Mouse (Mus musculus): ENCODE measurements around the gene Chil1. TPM values are rescaled to one million over a fixed set of nuclear protein-coding genes. Genes with fewer than 3 reads are reported as not detected.

The Chil1 gene
- polyA plus RNA-seq, 1 experiment from 2014 or later = 1.1 TPM

GRCm38 (mm10) chr1:134152626-134153590 lies 29.1 kb upstream of the Chil1 start:
- Histone ChIP-seq H3K27ac (ENCODE audit: low read depth, low read length) (no peak overlapping the region), H3K4me2 (replicated peaks; ENCODE audit: low read depth, low read length) (no peak overlapping the region), H3K4me1 (replicated peaks; ENCODE audit: control insufficient read depth, insufficient read depth, low read length) (no peaks in the 10 kb centered on the region), H3K36me3 (ENCODE audit: control insufficient read depth, insufficient read depth, low read length) (no peaks in the 10 kb centered on the region), H3K9ac (ENCODE audit: low read depth, low read length) (no peak overlapping the region), H3K4me3 (ENCODE audit: low read depth, low read length) (no peak overlapping the region), H3K9me3 (ENCODE audit: control insufficient read depth, low read length) (no peaks in the 10 kb centered on the region), H3K27me3 (ENCODE audit: control insufficient read depth, insufficient read depth, low read length) (no peaks in the 10 kb centered on the region)
- WGBS = 78% methylated on average over 21 of the region's 21 CpGs
- DNase-seq (ENCODE audit: low spot score) (no peak), ATAC-seq (ENCODE audit: low FRiP score) (no peak)

- no peak for DNase-seq (ENCODE audit: low spot score)
- Histone ChIP-seq H3K27ac (ENCODE audit: low read depth, low read length) (no peak overlapping the region), H3K9me3 (ENCODE audit: control insufficient read depth, low read length) (no peaks in the 10 kb centered on the region), H3K4me1 (replicated peaks; ENCODE audit: control insufficient read depth, insufficient read depth, low read length) (no peaks in the 10 kb centered on the region), H3K9ac (ENCODE audit: low read depth, low read length) (no peak overlapping the region), H3K4me3 (ENCODE audit: low read depth, low read length) (no peak overlapping the region), H3K27me3 (ENCODE audit: control insufficient read depth, insufficient read depth, low read length) (no peaks in the 10 kb centered on the region), H3K4me2 (replicated peaks; ENCODE audit: low read depth, low read length) (no peak overlapping the region), H3K36me3 (ENCODE audit: control insufficient read depth, insufficient read depth, low read length) (no peaks in the 10 kb centered on the region)
- ATAC-seq (ENCODE audit: low FRiP score) = no peak
- 88% methylated on average over 3 of the region's 3 CpGs for WGBS
These were observed 27.9 kb upstream of the Chil1 start for GRCm38 (mm10) chr1:134154121-134154520.

GRCm38 (mm10) chr1:134154655-134155054 lies 27.3 kb upstream of the Chil1 start:
- H3K27me3 ChIP-seq (ENCODE audit: control insufficient read depth, insufficient read depth, low read length) = no peaks in the 10 kb centered on the region
- H3K4me3 ChIP-seq (ENCODE audit: low read depth, low read length) = no peak overlapping the region
- ATAC-seq (ENCODE audit: low FRiP score) (no peak), DNase-seq (ENCODE audit: low spot score) (no peak)
- H3K9ac ChIP-seq (ENCODE audit: low read depth, low read length) = no peak overlapping the region
- WGBS = 54% methylated on average over 3 of the region's 3 CpGs
- no peak overlapping the region for H3K27ac ChIP-seq (ENCODE audit: low read depth, low read length)
- H3K36me3 ChIP-seq (ENCODE audit: control insufficient read depth, insufficient read depth, low read length) = no peaks in the 10 kb centered on the region
- no peaks in the 10 kb centered on the region for H3K9me3 ChIP-seq (ENCODE audit: control insufficient read depth, low read length)
- H3K4me1 ChIP-seq (replicated peaks; ENCODE audit: control insufficient read depth, insufficient read depth, low read length) = no peaks in the 10 kb centered on the region
- no peak overlapping the region for H3K4me2 ChIP-seq (replicated peaks; ENCODE audit: low read depth, low read length)

GRCm38 (mm10) chr1:134160404-134160803 lies 21.6 kb upstream of the Chil1 start:
- Histone ChIP-seq H3K9ac (ENCODE audit: low read depth, low read length) (no peak overlapping the region), H3K9me3 (ENCODE audit: control insufficient read depth, low read length) (no peaks in the 10 kb centered on the region), H3K36me3 (ENCODE audit: control insufficient read depth, insufficient read depth, low read length) (no peaks in the 10 kb centered on the region), H3K4me1 (replicated peaks; ENCODE audit: control insufficient read depth, insufficient read depth, low read length) (no peaks in the 10 kb centered on the region), H3K27ac (ENCODE audit: low read depth, low read length) (no peak overlapping the region), H3K4me2 (replicated peaks; ENCODE audit: low read depth, low read length) (no peak overlapping the region), H3K4me3 (ENCODE audit: low read depth, low read length) (no peak overlapping the region), H3K27me3 (ENCODE audit: control insufficient read depth, insufficient read depth, low read length) (no peaks in the 10 kb centered on the region)
- 96% methylated on average over 3 of the region's 3 CpGs for WGBS
- ATAC-seq (ENCODE audit: low FRiP score) = no peak
- DNase-seq (ENCODE audit: low spot score) = no peak

GRCm38 (mm10) chr1:134161399-134161798 lies 20.6 kb upstream of the Chil1 start:
- no peaks in the 10 kb centered on the region for H3K4me1 ChIP-seq (replicated peaks; ENCODE audit: control insufficient read depth, insufficient read depth, low read length)
- no peaks in the 10 kb centered on the region for H3K36me3 ChIP-seq (ENCODE audit: control insufficient read depth, insufficient read depth, low read length)
- no peak overlapping the region for H3K27ac ChIP-seq (ENCODE audit: low read depth, low read length)
- no peak overlapping the region for H3K4me3 ChIP-seq (ENCODE audit: low read depth, low read length)
- no peak for ATAC-seq (ENCODE audit: low FRiP score)
- no peak overlapping the region for H3K9ac ChIP-seq (ENCODE audit: low read depth, low read length)
- DNase-seq (ENCODE audit: low spot score) = no peak
- WGBS = 86% methylated on average over 6 of the region's 6 CpGs
- no peaks in the 10 kb centered on the region for H3K27me3 ChIP-seq (ENCODE audit: control insufficient read depth, insufficient read depth, low read length)
- no peak overlapping the region for H3K4me2 ChIP-seq (replicated peaks; ENCODE audit: low read depth, low read length)
- no peaks in the 10 kb centered on the region for H3K9me3 ChIP-seq (ENCODE audit: control insufficient read depth, low read length)

- H3K4me2 ChIP-seq (replicated peaks; ENCODE audit: low read depth, low read length) = no peak overlapping the region
These were observed 19.3 kb upstream of the Chil1 start for GRCm38 (mm10) chr1:134162510-134163225.

GRCm38 (mm10) chr1:134163476-134163875 lies 18.5 kb upstream of the Chil1 start:
- ATAC-seq (ENCODE audit: low FRiP score) (no peak), DNase-seq (ENCODE audit: low spot score) (no peak)
- WGBS = 86% methylated on average over 7 of the region's 7 CpGs

More at GRCm38 (mm10) chr1:134162510-134163225, 19.3 kb upstream of the Chil1 start:
- H3K27me3 ChIP-seq (ENCODE audit: control insufficient read depth, insufficient read depth, low read length) = no peaks in the 10 kb centered on the region
- no peak overlapping the region for H3K4me3 ChIP-seq (ENCODE audit: low read depth, low read length)
- no peak overlapping the region for H3K9ac ChIP-seq (ENCODE audit: low read depth, low read length)
- no peak overlapping the region for H3K27ac ChIP-seq (ENCODE audit: low read depth, low read length)
- DNase-seq (ENCODE audit: low spot score) (no peak), ATAC-seq (ENCODE audit: low FRiP score) (no peak)
- no peaks in the 10 kb centered on the region for H3K9me3 ChIP-seq (ENCODE audit: control insufficient read depth, low read length)
- 85% methylated on average over 6 of the region's 6 CpGs for WGBS
- no peaks in the 10 kb centered on the region for H3K36me3 ChIP-seq (ENCODE audit: control insufficient read depth, insufficient read depth, low read length)
- H3K4me1 ChIP-seq (replicated peaks; ENCODE audit: control insufficient read depth, insufficient read depth, low read length) = no peaks in the 10 kb centered on the region

GRCm38 (mm10) chr1:134164454-134164853 lies 17.5 kb upstream of the Chil1 start:
- no peaks in the 10 kb centered on the region for H3K9me3 ChIP-seq (ENCODE audit: control insufficient read depth, low read length)
- H3K4me2 ChIP-seq (replicated peaks; ENCODE audit: low read depth, low read length) = no peak overlapping the region
- no peaks in the 10 kb centered on the region for H3K36me3 ChIP-seq (ENCODE audit: control insufficient read depth, insufficient read depth, low read length)
- 77% methylated on average over 4 of the region's 4 CpGs for WGBS
- H3K27ac ChIP-seq (ENCODE audit: low read depth, low read length) = no peak overlapping the region
- DNase-seq (ENCODE audit: low spot score) = no peak
- H3K4me1 ChIP-seq (replicated peaks; ENCODE audit: control insufficient read depth, insufficient read depth, low read length) = no peaks in the 10 kb centered on the region
- H3K9ac ChIP-seq (ENCODE audit: low read depth, low read length) = no peak overlapping the region
- H3K27me3 ChIP-seq (ENCODE audit: control insufficient read depth, insufficient read depth, low read length) = no peaks in the 10 kb centered on the region
- no peak for ATAC-seq (ENCODE audit: low FRiP score)
- no peak overlapping the region for H3K4me3 ChIP-seq (ENCODE audit: low read depth, low read length)

More at GRCm38 (mm10) chr1:134163476-134163875, 18.5 kb upstream of the Chil1 start:
- Histone ChIP-seq H3K27me3 (ENCODE audit: control insufficient read depth, insufficient read depth, low read length) (no peaks in the 10 kb centered on the region), H3K4me3 (ENCODE audit: low read depth, low read length) (no peak overlapping the region), H3K9me3 (ENCODE audit: control insufficient read depth, low read length) (no peaks in the 10 kb centered on the region), H3K9ac (ENCODE audit: low read depth, low read length) (no peak overlapping the region), H3K4me2 (replicated peaks; ENCODE audit: low read depth, low read length) (no peak overlapping the region), H3K4me1 (replicated peaks; ENCODE audit: control insufficient read depth, insufficient read depth, low read length) (no peaks in the 10 kb centered on the region), H3K36me3 (ENCODE audit: control insufficient read depth, insufficient read depth, low read length) (no peaks in the 10 kb centered on the region), H3K27ac (ENCODE audit: low read depth, low read length) (no peak overlapping the region)
